Mouse (Mus musculus): Measurements from ENCODE around the gene Grk1. TPM values are rescaled to one million over a fixed set of nuclear protein-coding genes. Genes with fewer than 3 reads are reported as not detected.

Gene Grk1
- not detected in 2 replicates for polyA plus RNA-seq (2015; fragmentation: Nextera tagmentation; extraction: Ambion mirVana)

GRCm38 (mm10) chr8:13404666-13405131 is at the start of gene Grk1:
Gene Grk1 (plus strand): TSS chr8:13405081.
- H3K4me1 ChIP-seq (replicated peaks) = peaks cover 3% of the 10 kb centered on the region; the same call in 1 of the 2 replicates
- no peak within 1 kb of the TSS for H3K9ac ChIP-seq
- 0 out of 2 replicates have a peak, but pooled peaks cover 3% of the 10 kb centered on the region for H3K27me3 ChIP-seq
- H3K9me3 ChIP-seq (replicated peaks) = no peaks in the 10 kb centered on the region
- no peak within 1 kb of the TSS for H3K4me3 ChIP-seq (replicated peaks)
- DNase-seq = no peak
- no peaks in the 10 kb centered on the region for H3K36me3 ChIP-seq
- WGBS (ENCODE audit: insufficient replicate concordance) = 53% methylated on average over 5 of the region's 5 CpGs
- no peak within 1 kb of the TSS for H3K4me2 ChIP-seq
- ATAC-seq (ENCODE audit: low read depth) = no peak
- no peak within 1 kb of the TSS for H3K27ac ChIP-seq

- H3K36me3 ChIP-seq = peaks cover 100% of the 10 kb centered on the region
- WGBS (ENCODE audit: insufficient replicate concordance) = 72% methylated on average over 6 of the region's 6 CpGs
- no peak overlapping the region for H3K4me3 ChIP-seq (replicated peaks)
- no peak overlapping the region for H3K9ac ChIP-seq
- no peak for DNase-seq
- H3K4me2 ChIP-seq = no peak overlapping the region
- ATAC-seq (ENCODE audit: low read depth) = no peak
- no peaks in the 10 kb centered on the region for H3K9me3 ChIP-seq (replicated peaks)
- H3K27ac ChIP-seq = no peak overlapping the region
- H3K27me3 ChIP-seq = no peaks in the 10 kb centered on the region
- peaks cover 51% of the 10 kb centered on the region for H3K4me1 ChIP-seq (replicated peaks)
Observed at GRCm38 (mm10) chr8:13356221-13356620, 48.7 kb upstream of the Grk1 start.

- no peak overlapping the region for H3K9ac ChIP-seq
- H3K4me3 ChIP-seq (replicated peaks) = no peak overlapping the region
- no peak for ATAC-seq (ENCODE audit: low read depth)
- H3K27me3 ChIP-seq = no peaks in the 10 kb centered on the region
- peaks cover 100% of the 10 kb centered on the region for H3K36me3 ChIP-seq
- DNase-seq = no peak
- H3K27ac ChIP-seq = no peak overlapping the region
- 64% methylated on average over 10 of the region's 10 CpGs for WGBS (ENCODE audit: insufficient replicate concordance)
- H3K4me1 ChIP-seq (replicated peaks) = peaks cover 46% of the 10 kb centered on the region
- H3K9me3 ChIP-seq (replicated peaks) = no peaks in the 10 kb centered on the region
- no peak overlapping the region for H3K4me2 ChIP-seq
Observed at GRCm38 (mm10) chr8:13356681-13357080, 48.2 kb upstream of the Grk1 start.

- H3K27ac ChIP-seq = no peak overlapping the region
- H3K36me3 ChIP-seq = peaks cover 98% of the 10 kb centered on the region
- H3K9ac ChIP-seq = no peak overlapping the region
- no peak overlapping the region for H3K4me3 ChIP-seq (replicated peaks)
- peaks cover 12% of the 10 kb centered on the region for H3K4me1 ChIP-seq (replicated peaks)
- DNase-seq (no peak), ATAC-seq (ENCODE audit: low read depth) (no peak)
- H3K4me2 ChIP-seq = no peak overlapping the region
- H3K27me3 ChIP-seq = no peaks in the 10 kb centered on the region
- WGBS (ENCODE audit: insufficient replicate concordance) = 74% methylated on average over 7 of the region's 7 CpGs
- no peaks in the 10 kb centered on the region for H3K9me3 ChIP-seq (replicated peaks)
Observed at GRCm38 (mm10) chr8:13360213-13360612, 44.7 kb upstream of the Grk1 start.

GRCm38 (mm10) chr8:13361865-13362264 is 43.0 kb upstream of the Grk1 start:
- WGBS (ENCODE audit: insufficient replicate concordance) = 90% methylated on average over 6 of the region's 6 CpGs
- Histone ChIP-seq H3K4me3 (replicated peaks) (no peak overlapping the region), H3K9me3 (replicated peaks) (no peaks in the 10 kb centered on the region), H3K36me3 (peaks cover 98% of the 10 kb centered on the region), H3K9ac (no peak overlapping the region), H3K27me3 (no peaks in the 10 kb centered on the region), H3K4me2 (no peak overlapping the region), H3K27ac (no peak overlapping the region), H3K4me1 (replicated peaks) (peaks cover 4% of the 10 kb centered on the region; the same call in 1 of the 2 replicates)
- DNase-seq = no peak
- ATAC-seq (ENCODE audit: low read depth) = no peak

GRCm38 (mm10) chr8:13373151-13373662 is 31.7 kb upstream of the Grk1 start:
- Histone ChIP-seq H3K9me3 (replicated peaks) (no peaks in the 10 kb centered on the region), H3K36me3 (peaks cover 95% of the 10 kb centered on the region), H3K4me3 (replicated peaks) (no peak overlapping the region), H3K27me3 (no peaks in the 10 kb centered on the region), H3K4me1 (replicated peaks) (no peaks in the 10 kb centered on the region), H3K4me2 (no peak overlapping the region), H3K9ac (no peak overlapping the region), H3K27ac (peak overlapping the region; percentile 31; the same call in 1 of the 2 replicates)
- ATAC-seq (ENCODE audit: low read depth) (peak; percentile 55), DNase-seq (peak; percentile 25)
- 76% methylated on average over 8 of the region's 8 CpGs for WGBS (ENCODE audit: insufficient replicate concordance)

- H3K9ac ChIP-seq = no peak overlapping the region
- 73% methylated on average over 7 of the region's 7 CpGs for WGBS (ENCODE audit: insufficient replicate concordance)
- H3K4me1 ChIP-seq (replicated peaks) = no peaks in the 10 kb centered on the region
- DNase-seq = no peak
- peaks cover 31% of the 10 kb centered on the region for H3K36me3 ChIP-seq
- H3K27ac ChIP-seq = no peak overlapping the region
- no peak overlapping the region for H3K4me3 ChIP-seq (replicated peaks)
- H3K4me2 ChIP-seq = no peak overlapping the region
- ATAC-seq (ENCODE audit: low read depth) = no peak
- H3K27me3 ChIP-seq = no peaks in the 10 kb centered on the region
- H3K9me3 ChIP-seq (replicated peaks) = no peaks in the 10 kb centered on the region
Observed at GRCm38 (mm10) chr8:13381630-13382029, 23.3 kb upstream of the Grk1 start.

GRCm38 (mm10) chr8:13382536-13382935 is 22.3 kb upstream of the Grk1 start:
- H3K9me3 ChIP-seq (replicated peaks) = no peaks in the 10 kb centered on the region
- no peak overlapping the region for H3K4me3 ChIP-seq (replicated peaks)
- H3K4me1 ChIP-seq (replicated peaks) = no peaks in the 10 kb centered on the region
- WGBS (ENCODE audit: insufficient replicate concordance) = 71% methylated on average over 3 of the region's 3 CpGs
- no peak overlapping the region for H3K27ac ChIP-seq
- ATAC-seq (ENCODE audit: low read depth) (no peak), DNase-seq (no peak)
- H3K36me3 ChIP-seq = peaks cover 22% of the 10 kb centered on the region
- H3K27me3 ChIP-seq = no peaks in the 10 kb centered on the region
- no peak overlapping the region for H3K4me2 ChIP-seq
- no peak overlapping the region for H3K9ac ChIP-seq

GRCm38 (mm10) chr8:13382999-13383398 is 21.9 kb upstream of the Grk1 start:
- WGBS (ENCODE audit: insufficient replicate concordance) = 76% methylated on average over 4 of the region's 4 CpGs
- no peaks in the 10 kb centered on the region for H3K9me3 ChIP-seq (replicated peaks)
- H3K9ac ChIP-seq = no peak overlapping the region
- H3K4me2 ChIP-seq = no peak overlapping the region
- no peaks in the 10 kb centered on the region for H3K27me3 ChIP-seq
- ATAC-seq (ENCODE audit: low read depth) (no peak), DNase-seq (no peak)
- peaks cover 19% of the 10 kb centered on the region for H3K36me3 ChIP-seq
- no peak overlapping the region for H3K27ac ChIP-seq
- no peaks in the 10 kb centered on the region for H3K4me1 ChIP-seq (replicated peaks)
- H3K4me3 ChIP-seq (replicated peaks) = no peak overlapping the region

- Histone ChIP-seq H3K27ac (no peak overlapping the region), H3K4me1 (replicated peaks) (peaks cover 8% of the 10 kb centered on the region), H3K27me3 (no peaks in the 10 kb centered on the region), H3K9ac (no peak overlapping the region), H3K4me3 (replicated peaks) (no peak overlapping the region), H3K4me2 (no peak overlapping the region), H3K36me3 (no peaks in the 10 kb centered on the region), H3K9me3 (replicated peaks) (no peaks in the 10 kb centered on the region)
- ATAC-seq (ENCODE audit: low read depth) (no peak), DNase-seq (no peak)
- WGBS (ENCODE audit: insufficient replicate concordance) = 68% methylated on average over 13 of the region's 13 CpGs
Observed at GRCm38 (mm10) chr8:13386366-13386765, 18.5 kb upstream of the Grk1 start.

GRCm38 (mm10) chr8:13387728-13388127 is 17.2 kb upstream of the Grk1 start:
- Histone ChIP-seq H3K4me3 (replicated peaks) (no peak overlapping the region), H3K27me3 (no peaks in the 10 kb centered on the region), H3K9ac (no peak overlapping the region), H3K27ac (no peak overlapping the region), H3K36me3 (no peaks in the 10 kb centered on the region), H3K9me3 (replicated peaks) (no peaks in the 10 kb centered on the region), H3K4me2 (no peak overlapping the region), H3K4me1 (replicated peaks) (peaks cover 8% of the 10 kb centered on the region)
- ATAC-seq (ENCODE audit: low read depth) = no peak
- WGBS (ENCODE audit: insufficient replicate concordance) = 51% methylated on average over 8 of the region's 8 CpGs
- DNase-seq = no peak

- DNase-seq = no peak
- 60% methylated on average over 2 of the region's 2 CpGs for WGBS (ENCODE audit: insufficient replicate concordance)
- Histone ChIP-seq H3K4me2 (no peak overlapping the region), H3K9me3 (replicated peaks) (no peaks in the 10 kb centered on the region), H3K4me3 (replicated peaks) (no peak overlapping the region), H3K4me1 (replicated peaks) (peaks cover 8% of the 10 kb centered on the region), H3K27me3 (no peaks in the 10 kb centered on the region), H3K27ac (no peak overlapping the region), H3K36me3 (no peaks in the 10 kb centered on the region), H3K9ac (no peak overlapping the region)
- ATAC-seq (ENCODE audit: low read depth) = peak; percentile 51; the same call in 1 of the 2 replicates
Observed at GRCm38 (mm10) chr8:13388744-13389143, 16.1 kb upstream of the Grk1 start.
